Mouse (Mus musculus): ENCODE results near the gene Tgfb1i1. TPM values are rescaled to one million over a fixed set of nuclear protein-coding genes. Genes with fewer than 3 reads are reported as not detected.

The Tgfb1i1 gene
- polyA plus RNA-seq, 1 experiment from 2014 or later: 11.9 TPM

DNA sequence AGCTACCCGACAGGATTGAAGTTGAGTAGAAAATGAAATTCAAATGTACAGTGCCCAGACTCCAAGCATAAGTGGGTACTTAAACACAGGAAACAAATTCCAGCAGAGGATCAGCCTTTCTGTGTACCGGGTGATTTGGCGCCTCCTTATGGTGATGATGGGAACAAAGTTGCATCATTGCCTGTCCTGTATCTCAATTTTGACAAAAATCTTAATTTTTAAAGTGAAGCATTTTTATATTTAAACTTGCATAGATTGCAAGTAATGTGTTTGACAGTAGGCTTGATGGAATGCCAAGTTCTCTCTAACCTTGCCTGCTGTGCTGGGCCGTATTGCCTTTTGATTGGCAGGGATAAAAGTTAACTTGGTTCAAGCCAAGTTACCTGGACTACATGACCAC, 7.6 kb upstream of the Tgfb1i1 start:
- Histone ChIP-seq H3K27me3 (ENCODE audit: control insufficient read depth, insufficient read depth, low read depth, low read length) (no peaks in the 10 kb centered on the region), H3K36me3 (ENCODE audit: control insufficient read depth, insufficient read depth) (peaks cover 15% of the 10 kb centered on the region), H3K9me3 (replicated peaks; ENCODE audit: control insufficient read depth, low read length) (no peaks in the 10 kb centered on the region), H3K27ac (ENCODE audit: low read length) (peak overlapping the region; percentile 92), H3K4me1 (ENCODE audit: control insufficient read depth, low read depth, low read length) (peaks cover 22% of the 10 kb centered on the region), H3K9ac (ENCODE audit: low read depth, low read length) (peak overlapping the region; percentile 64), H3K4me3 (ENCODE audit: low read depth, low read length) (peak overlapping the region; percentile 89), H3K4me2 (ENCODE audit: low read depth, low read length) (peak overlapping the region; percentile 89)
- 27% methylated on average over 4 of the region's 4 CpGs for WGBS (ENCODE audit: insufficient replicate concordance)
- ATAC-seq (ENCODE audit: low read depth): no peak

DNA sequence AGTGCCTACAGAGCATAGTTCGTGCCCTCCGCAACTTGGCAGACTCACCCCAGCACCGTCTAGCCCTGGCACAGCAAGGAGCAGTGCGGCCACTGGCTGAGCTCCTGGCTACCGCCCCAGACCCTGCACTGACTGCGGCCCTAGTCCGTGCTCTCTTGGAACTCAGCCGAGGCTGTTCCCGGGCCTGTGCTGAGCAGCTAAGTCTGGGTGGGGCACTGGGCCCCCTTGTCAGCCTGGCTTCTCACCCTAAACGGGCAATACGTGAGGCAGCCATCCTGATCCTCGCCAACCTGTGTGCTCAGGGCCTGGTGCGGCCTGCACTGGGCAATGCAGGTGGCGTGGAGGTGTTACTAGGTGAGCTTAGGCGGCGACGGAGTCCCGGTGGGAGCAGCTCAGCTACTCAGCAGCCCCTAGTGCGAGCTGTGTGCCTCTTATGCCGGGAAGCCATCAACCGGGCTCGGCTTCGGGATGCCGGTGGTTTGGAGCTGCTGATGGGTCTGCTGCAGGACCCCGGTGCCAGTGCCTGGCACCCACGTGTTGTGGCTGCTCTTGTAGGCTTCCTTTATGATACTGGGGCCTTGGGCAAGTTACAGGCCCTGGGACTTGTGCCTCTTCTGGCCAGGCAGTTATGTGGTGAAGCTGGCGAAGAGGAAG, 6.4 kb upstream of the Tgfb1i1 start:
- no peak overlapping the region for H3K4me3 ChIP-seq (ENCODE audit: low read depth, low read length)
- H3K4me1 ChIP-seq (ENCODE audit: control insufficient read depth, low read depth, low read length): peaks cover 22% of the 10 kb centered on the region
- peak overlapping the region; percentile 17; the same call in 1 of the 2 replicates for H3K9ac ChIP-seq (ENCODE audit: low read depth, low read length)
- H3K27ac ChIP-seq (ENCODE audit: low read length): no peak overlapping the region
- 92% methylated on average over 27 of the region's 27 CpGs for WGBS (ENCODE audit: insufficient replicate concordance)
- H3K36me3 ChIP-seq (ENCODE audit: control insufficient read depth, insufficient read depth): peaks cover 21% of the 10 kb centered on the region
- H3K4me2 ChIP-seq (ENCODE audit: low read depth, low read length): no peak overlapping the region
- no peak for ATAC-seq (ENCODE audit: low read depth)
- no peaks in the 10 kb centered on the region for H3K27me3 ChIP-seq (ENCODE audit: control insufficient read depth, insufficient read depth, low read depth, low read length)
- no peaks in the 10 kb centered on the region for H3K9me3 ChIP-seq (replicated peaks; ENCODE audit: control insufficient read depth, low read length)

DNA sequence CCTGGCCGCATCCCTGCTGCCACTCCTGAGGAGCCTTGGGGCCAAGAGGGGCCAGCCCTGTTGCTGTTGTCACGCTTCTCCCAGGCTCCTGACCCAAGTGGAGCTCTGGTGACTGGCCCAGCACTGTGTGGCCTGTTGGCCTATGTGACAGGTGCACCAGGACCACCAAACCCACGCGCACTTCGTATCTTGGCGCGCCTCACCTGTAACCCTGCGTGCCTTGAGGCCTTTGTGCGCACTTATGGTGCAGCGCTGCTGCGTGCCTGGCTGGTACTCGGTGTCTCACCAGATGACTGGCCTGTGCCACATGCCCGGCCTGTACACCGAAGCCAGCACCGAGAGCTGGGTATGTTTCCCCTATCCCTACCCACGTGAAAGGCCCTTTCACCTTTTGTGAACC, 4.3 kb upstream of the Tgfb1i1 start:
- H3K27me3 ChIP-seq (ENCODE audit: control insufficient read depth, insufficient read depth, low read depth, low read length): peaks cover 4% of the 10 kb centered on the region; the same call in 1 of the 2 replicates
- 92% methylated on average over 16 of the region's 16 CpGs for WGBS (ENCODE audit: insufficient replicate concordance)
- no peak overlapping the region for H3K4me3 ChIP-seq (ENCODE audit: low read depth, low read length)
- H3K36me3 ChIP-seq (ENCODE audit: control insufficient read depth, insufficient read depth): peaks cover 21% of the 10 kb centered on the region
- no peaks in the 10 kb centered on the region for H3K9me3 ChIP-seq (replicated peaks; ENCODE audit: control insufficient read depth, low read length)
- no peak for ATAC-seq (ENCODE audit: low read depth)
- peaks cover 23% of the 10 kb centered on the region for H3K4me1 ChIP-seq (ENCODE audit: control insufficient read depth, low read depth, low read length)
- H3K9ac ChIP-seq (ENCODE audit: low read depth, low read length): no peak overlapping the region
- no peak overlapping the region for H3K4me2 ChIP-seq (ENCODE audit: low read depth, low read length)
- no peak overlapping the region for H3K27ac ChIP-seq (ENCODE audit: low read length)

DNA sequence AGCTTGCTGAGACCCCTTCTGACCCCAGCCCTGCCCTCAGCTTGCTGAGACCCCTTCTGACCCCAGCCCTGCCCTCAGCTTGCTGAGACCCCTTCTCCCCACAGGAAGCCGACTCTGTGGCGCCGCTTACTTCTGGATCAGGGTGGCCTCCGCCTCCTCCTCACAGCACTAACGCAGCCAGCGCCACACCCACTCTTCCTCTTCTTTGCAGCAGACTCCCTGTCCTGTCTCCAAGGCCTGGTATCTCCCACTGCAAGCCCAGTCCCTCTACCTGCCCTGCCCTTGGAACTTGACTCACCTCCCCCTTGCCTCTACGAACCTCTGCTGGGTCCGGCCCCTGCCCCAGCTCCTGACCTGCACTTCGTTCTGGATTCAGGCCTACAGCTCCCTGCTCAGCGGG, 2.7 kb upstream of the Tgfb1i1 start:
- Histone ChIP-seq H3K9me3 (replicated peaks; ENCODE audit: control insufficient read depth, low read length) (no peaks in the 10 kb centered on the region), H3K4me2 (ENCODE audit: low read depth, low read length) (no peak overlapping the region), H3K9ac (ENCODE audit: low read depth, low read length) (no peak overlapping the region), H3K4me3 (ENCODE audit: low read depth, low read length) (no peak overlapping the region), H3K27me3 (ENCODE audit: control insufficient read depth, insufficient read depth, low read depth, low read length) (peaks cover 4% of the 10 kb centered on the region; the same call in 1 of the 2 replicates), H3K27ac (ENCODE audit: low read length) (no peak overlapping the region), H3K36me3 (ENCODE audit: control insufficient read depth, insufficient read depth) (peaks cover 21% of the 10 kb centered on the region), H3K4me1 (ENCODE audit: control insufficient read depth, low read depth, low read length) (peaks cover 22% of the 10 kb centered on the region)
- WGBS (ENCODE audit: insufficient replicate concordance): 86% methylated on average over 10 of the region's 10 CpGs
- no peak for ATAC-seq (ENCODE audit: low read depth)

DNA sequence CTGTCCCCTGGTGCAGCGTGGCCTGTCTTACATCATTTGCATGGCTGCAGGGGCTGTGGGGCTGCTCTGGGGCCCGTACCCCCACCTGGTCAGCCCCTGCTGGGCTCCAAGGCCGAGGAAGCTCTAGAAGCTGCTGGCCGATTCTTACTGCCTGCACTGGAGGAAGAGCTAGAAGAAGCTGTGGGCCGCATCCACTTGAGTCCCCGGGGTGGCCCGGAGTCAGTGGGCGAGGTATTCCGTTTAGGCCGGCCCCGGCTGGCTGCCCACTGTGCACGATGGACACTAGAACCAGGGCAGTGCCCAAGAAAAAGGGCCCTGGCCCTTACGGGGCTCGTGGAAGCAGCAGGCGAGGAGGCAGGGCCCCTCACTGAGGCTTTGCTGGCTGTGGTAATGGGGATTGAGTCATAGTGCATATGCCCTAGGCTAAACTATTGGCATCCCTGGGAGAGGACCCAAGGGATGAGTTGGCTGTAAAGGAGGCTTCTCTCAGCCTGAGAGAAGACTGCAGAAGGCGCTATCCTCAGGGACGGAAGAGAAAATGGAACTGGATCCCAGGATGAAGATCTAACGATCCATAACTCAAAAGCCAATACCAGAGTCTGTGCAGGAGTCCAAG, 2.1 kb upstream of the Tgfb1i1 start:
- no peak for ATAC-seq (ENCODE audit: low read depth)
- H3K9ac ChIP-seq (ENCODE audit: low read depth, low read length): no peak overlapping the region
- H3K4me2 ChIP-seq (ENCODE audit: low read depth, low read length): no peak overlapping the region
- peaks cover 17% of the 10 kb centered on the region for H3K4me1 ChIP-seq (ENCODE audit: control insufficient read depth, low read depth, low read length)
- H3K27ac ChIP-seq (ENCODE audit: low read length): no peak overlapping the region
- peaks cover 21% of the 10 kb centered on the region for H3K36me3 ChIP-seq (ENCODE audit: control insufficient read depth, insufficient read depth)
- 86% methylated on average over 18 of the region's 18 CpGs for WGBS (ENCODE audit: insufficient replicate concordance)
- H3K9me3 ChIP-seq (replicated peaks; ENCODE audit: control insufficient read depth, low read length): no peaks in the 10 kb centered on the region
- peaks cover 4% of the 10 kb centered on the region; the same call in 1 of the 2 replicates for H3K27me3 ChIP-seq (ENCODE audit: control insufficient read depth, insufficient read depth, low read depth, low read length)
- H3K4me3 ChIP-seq (ENCODE audit: low read depth, low read length): no peak overlapping the region

DNA sequence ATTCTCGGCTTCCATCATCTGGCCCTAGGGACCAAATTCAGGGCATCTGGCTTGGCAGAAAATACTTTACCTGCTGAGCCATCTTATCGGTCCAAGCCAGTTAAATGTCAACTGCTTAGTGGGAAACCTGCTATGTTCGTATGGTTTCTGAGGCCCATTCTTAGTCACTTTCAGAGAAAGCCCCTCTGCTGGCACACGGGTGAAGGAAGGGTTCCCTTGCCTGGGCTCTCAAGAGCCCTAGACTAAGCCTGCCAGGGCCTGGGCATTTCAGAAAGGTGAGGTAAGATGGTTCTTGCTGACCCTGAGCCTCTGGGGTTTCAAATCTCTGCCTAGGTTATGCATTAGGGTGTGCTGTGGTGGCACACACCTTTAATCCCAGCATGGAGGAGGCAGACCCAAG, 1.1 kb upstream of the Tgfb1i1 start:
- peaks cover 23% of the 10 kb centered on the region for H3K4me1 ChIP-seq (ENCODE audit: control insufficient read depth, low read depth, low read length)
- no peak for ATAC-seq (ENCODE audit: low read depth)
- H3K27ac ChIP-seq (ENCODE audit: low read length): no peak overlapping the region
- 71% methylated on average over 4 of the region's 4 CpGs for WGBS (ENCODE audit: insufficient replicate concordance)
- no peak overlapping the region for H3K9ac ChIP-seq (ENCODE audit: low read depth, low read length)
- H3K27me3 ChIP-seq (ENCODE audit: control insufficient read depth, insufficient read depth, low read depth, low read length): peaks cover 4% of the 10 kb centered on the region; the same call in 1 of the 2 replicates
- no peak overlapping the region for H3K4me3 ChIP-seq (ENCODE audit: low read depth, low read length)
- H3K4me2 ChIP-seq (ENCODE audit: low read depth, low read length): no peak overlapping the region
- H3K9me3 ChIP-seq (replicated peaks; ENCODE audit: control insufficient read depth, low read length): no peaks in the 10 kb centered on the region
- peaks cover 15% of the 10 kb centered on the region for H3K36me3 ChIP-seq (ENCODE audit: control insufficient read depth, insufficient read depth)

DNA sequence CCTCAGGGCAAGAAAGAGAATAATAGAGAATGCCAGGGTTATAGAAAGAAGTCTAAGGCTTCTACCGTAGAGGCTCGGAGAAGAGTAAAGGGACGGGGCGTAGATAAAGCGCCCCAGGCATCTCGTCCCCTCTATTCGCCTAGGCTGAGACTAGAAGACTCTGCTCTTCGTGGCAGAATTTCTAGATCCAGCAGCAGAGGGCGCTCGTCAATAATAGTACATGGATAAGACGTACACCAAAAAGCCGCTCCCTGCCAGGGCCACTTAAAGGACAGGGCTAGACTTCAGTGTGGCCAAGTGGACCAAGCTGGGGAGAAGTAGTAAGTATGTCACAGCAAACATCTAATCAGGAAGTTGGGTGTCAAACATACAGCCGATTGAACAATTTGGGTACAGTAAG, 831 bp downstream of the Tgfb1i1 start:
- H3K27me3 ChIP-seq (ENCODE audit: control insufficient read depth, insufficient read depth, low read depth, low read length): peaks cover 13% of the 10 kb centered on the region
- peak; percentile 84 for ATAC-seq (ENCODE audit: low read depth)
- WGBS (ENCODE audit: insufficient replicate concordance): 2% methylated on average over 13 of the region's 13 CpGs
- peaks cover 8% of the 10 kb centered on the region for H3K36me3 ChIP-seq (ENCODE audit: control insufficient read depth, insufficient read depth)
- peak overlapping the region; percentile 62 for H3K4me3 ChIP-seq (ENCODE audit: low read depth, low read length)
- peaks cover 21% of the 10 kb centered on the region for H3K4me1 ChIP-seq (ENCODE audit: control insufficient read depth, low read depth, low read length)
- no peaks in the 10 kb centered on the region for H3K9me3 ChIP-seq (replicated peaks; ENCODE audit: control insufficient read depth, low read length)
- H3K27ac ChIP-seq (ENCODE audit: low read length): peak overlapping the region; percentile 66
- peak overlapping the region; percentile 82 for H3K4me2 ChIP-seq (ENCODE audit: low read depth, low read length)
- H3K9ac ChIP-seq (ENCODE audit: low read depth, low read length): peak overlapping the region; percentile 70

DNA sequence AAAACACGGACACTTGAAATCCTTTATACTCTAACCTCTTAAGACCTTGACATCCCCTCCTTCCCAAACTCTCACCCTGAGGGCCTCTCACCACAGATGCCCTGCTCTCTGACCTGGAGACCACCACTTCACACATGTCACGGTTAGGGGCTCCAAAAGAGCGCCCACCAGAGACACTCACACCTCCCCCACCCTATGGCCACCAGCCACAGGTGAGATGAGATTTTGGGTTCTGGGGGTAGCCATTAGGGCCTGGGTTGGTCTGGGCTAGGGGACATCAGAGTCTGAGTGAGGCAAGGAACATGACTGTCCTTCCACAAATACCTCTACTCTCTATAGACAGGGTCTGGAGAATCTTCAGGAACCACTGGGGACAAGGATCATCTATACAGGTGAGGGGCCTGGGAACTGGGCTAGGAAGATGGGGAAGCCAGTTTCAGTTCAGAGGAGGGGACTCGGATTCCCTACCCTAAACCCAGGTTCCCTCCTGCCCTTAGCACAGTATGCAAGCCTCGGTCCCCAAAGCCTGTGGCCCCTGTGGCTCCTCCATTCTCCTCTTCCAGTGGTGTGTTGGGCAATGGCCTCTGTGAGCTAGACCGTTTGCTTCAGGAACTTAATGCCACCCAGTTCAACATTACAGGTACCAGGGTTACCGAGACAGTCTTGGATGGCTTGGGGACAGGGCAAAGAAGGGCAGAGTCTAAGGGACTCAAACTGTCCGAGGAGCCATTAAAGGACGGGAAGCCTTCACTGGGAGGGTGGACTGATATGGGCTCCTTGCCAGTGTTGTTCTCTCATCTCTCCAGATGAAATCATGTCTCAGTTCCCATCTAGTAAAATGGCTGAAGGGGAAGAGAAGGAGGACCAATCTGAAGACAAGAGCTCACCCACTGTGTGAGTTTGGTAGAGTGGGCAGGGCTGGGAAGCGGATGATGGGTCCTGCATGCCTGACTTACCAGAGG, 1.8 kb downstream of the Tgfb1i1 start:
- ATAC-seq (ENCODE audit: low read depth): no peak
- Histone ChIP-seq H3K4me2 (ENCODE audit: low read depth, low read length) (no peak overlapping the region), H3K4me3 (ENCODE audit: low read depth, low read length) (no peak overlapping the region), H3K27ac (ENCODE audit: low read length) (no peak overlapping the region), H3K9me3 (replicated peaks; ENCODE audit: control insufficient read depth, low read length) (no peaks in the 10 kb centered on the region), H3K27me3 (ENCODE audit: control insufficient read depth, insufficient read depth, low read depth, low read length) (peaks cover 21% of the 10 kb centered on the region), H3K9ac (ENCODE audit: low read depth, low read length) (no peak overlapping the region; the same call in 1 of the 2 replicates), H3K36me3 (ENCODE audit: control insufficient read depth, insufficient read depth) (peaks cover 7% of the 10 kb centered on the region), H3K4me1 (ENCODE audit: control insufficient read depth, low read depth, low read length) (peaks cover 21% of the 10 kb centered on the region)
- WGBS (ENCODE audit: insufficient replicate concordance): 76% methylated on average over 10 of the region's 10 CpGs

All from liver, embryonic 16.5 days (tissue).